7 mouse cellular contexts compared by ENCODE assay signal in genomic region chr11:72608071-72608679, GRCm38 (mm10). TPM values are rescaled to one million over a fixed set of nuclear protein-coding genes. Genes with fewer than 3 reads are reported as not detected.
DNase-seq lines count a peak whose midpoint lies in the region; ATAC-seq lines count a peak whose summit lies in the region.

No protein-coding gene starts in this region.

- DNase-seq in adrenal gland, adult 2 months, result peak; percentile 96
- peak; percentile 92 for DNase-seq in embryo, embryonic 11.5 days (ENCODE audit: low read depth, low spot score)
- peak; percentile 85 to 86 for DNase-seq in gastrocnemius, postnatal 36 days
- DNase-seq in left cerebral cortex, postnatal 25 days (ENCODE audit: low spot score in 2 of 2), result peak; percentile 90 to 94
- DNase-seq in midbrain, embryonic 10.5 days (ENCODE audit: low spot score), result peak; percentile 95
- DNase-seq in right cerebral cortex, postnatal 4 days, result peak; percentile 83

- H3K4me1 ChIP-seq in intestine, embryonic 15.5 days (replicated peaks), result peaks cover 3% of the 10 kb centered on the region; the same call in 1 of the 2 replicates
- H3K4me1 ChIP-seq in midbrain, embryonic 10.5 days, result peaks cover 14% of the 10 kb centered on the region

- H3K9me3 ChIP-seq in intestine, embryonic 15.5 days, result no peaks in the 10 kb centered on the region
- no peaks in the 10 kb centered on the region for H3K9me3 ChIP-seq in midbrain, embryonic 10.5 days (replicated peaks)

- H3K36me3 ChIP-seq in intestine, embryonic 15.5 days, result no peaks in the 10 kb centered on the region
- H3K36me3 ChIP-seq in midbrain, embryonic 10.5 days, result no peaks in the 10 kb centered on the region

- peak overlapping the region; percentile 65 for H3K4me2 ChIP-seq in intestine, embryonic 15.5 days (replicated peaks)

- 1% methylated on average over 55 of the region's 55 CpGs for WGBS in intestine, embryonic 15.5 days
- WGBS in midbrain, embryonic 10.5 days, result under 1% methylated on average over 55 of the region's 55 CpGs

- H3K27me3 ChIP-seq in intestine, embryonic 15.5 days (replicated peaks), result no peaks in the 10 kb centered on the region
- H3K27me3 ChIP-seq in midbrain, embryonic 10.5 days (ENCODE audit: low read depth, poor library complexity, severe bottlenecking), result no peaks in the 10 kb centered on the region

- peak overlapping the region; percentile 95 for H3K27ac ChIP-seq in intestine, embryonic 15.5 days
- H3K27ac ChIP-seq in midbrain, embryonic 10.5 days (replicated peaks), result peak overlapping the region; percentile 100

- H3K4me3 ChIP-seq in intestine, embryonic 15.5 days (replicated peaks), result peak overlapping the region; percentile 96
- H3K4me3 ChIP-seq in midbrain, embryonic 10.5 days, result peak overlapping the region; percentile 92

- peak; percentile 89 for ATAC-seq in intestine, embryonic 15.5 days

- intact Hi-C loops in gastrocnemius, postnatal 36 days (cut with DNase I), result no loop called here
- intact Hi-C loops in left cerebral cortex, postnatal 25 days (cut with DNase I), result loop anchor here (5.0 to 10.0 kb wide), 3 partner anchors 84 to 414 kb away; partner anchors contain the start of genes Ankfy1, Cyb5d2 and Zzef1

- peak overlapping the region; percentile 98 for H3K9ac ChIP-seq in intestine, embryonic 15.5 days

RNA-seq across cellular contexts. Expression of gene Ube2g1, which starts 1.1 kb away (rescaled TPM):
- 10 to 100 TPM; 39.2 to 44.8 TPM for total RNA-seq in adrenal gland, adult 2 months (2021)
- polyA plus RNA-seq in adrenal gland, adult 2 months (2012; rRNA removed), result 22.0 and 24.6 TPM in 2 replicates
- 10 to 100 TPM; 81.2 to 85.0 TPM for total RNA-seq in gastrocnemius, postnatal 36 days (2021)
- polyA plus RNA-seq in intestine, embryonic 15.5 days (2015; fragmentation: Nextera tagmentation; extraction: Ambion mirVana), result 50.6 and 64.8 TPM in 2 replicates
- 10 to 100 TPM; 54.5 to 55.3 TPM for total RNA-seq in left cerebral cortex, postnatal 25 days (2021)
- 90.6 and 94.0 TPM in 2 replicates for polyA plus RNA-seq in midbrain, embryonic 10.5 days (2016; fragmentation: Nextera tagmentation; extraction: Ambion mirVana)

RNA-seq across cellular contexts. Expression of gene Spns3, which starts 57.9 kb away (rescaled TPM):
- under 1 TPM in 1 of 2 experiments, not detected in 1; 0.10 TPM for total RNA-seq in adrenal gland, adult 2 months (2021)
- polyA plus RNA-seq in adrenal gland, adult 2 months (2012; rRNA removed), result 0.17 and 0.39 TPM in 2 replicates
- under 1 TPM; 0.10 to 0.12 TPM for total RNA-seq in gastrocnemius, postnatal 36 days (2021)
- 1.2 and 1.6 TPM in 2 replicates for polyA plus RNA-seq in intestine, embryonic 15.5 days (2015; fragmentation: Nextera tagmentation; extraction: Ambion mirVana)
- under 1 TPM; 0.25 to 0.34 TPM for total RNA-seq in left cerebral cortex, postnatal 25 days (2021)
- 0.06 TPM in 1 of 2 replicates, not detected in the other for polyA plus RNA-seq in midbrain, embryonic 10.5 days (2016; fragmentation: Nextera tagmentation; extraction: Ambion mirVana)

Comparison
In these comparisons a context has a peak if more than half of its experiments do, and no peak if none do; other contexts are left out.
1. Peak in every context shown above with its lines: DNase-seq, ATAC-seq, H3K4me3 ChIP-seq and H3K27ac ChIP-seq.